Mouse (Mus musculus): ENCODE measurements around the gene Samsn1.

- TF ChIP-seq CTCF (IDR thresholded peaks at IDR 0.05; ENCODE audit: low read depth, low read length) (no peak), TAL1 (conservative IDR thresholded peaks at IDR 0.05; ENCODE audit: low read depth, low read length) (no peak), GATA2 (IDR thresholded peaks at IDR 0.05; ENCODE audit: borderline replicate concordance, low read depth, low read length) (no peak)
Measured at GRCm38 (mm10) chr16:75919298-75919697, 102.8 kb downstream of the Samsn1 start.
